Mouse (Mus musculus) embryonic fibroblast, embryonic 13.5 days (primary cell): ENCODE measurements around the gene Lck.

Experiments
- CTCF ChIP-seq: IDR thresholded peaks from 2 replicates; pipeline ENCODE4 v1.5.1; 2011; ENCODE audit warnings: mild to moderate bottlenecking, control low read depth, low read length, moderate library complexity, borderline replicate concordance; ENCODE audit not compliant: insufficient read depth
- POLR2A ChIP-seq: IDR thresholded peaks from 2 replicates; pipeline ENCODE4 v1.6.1; 2011; ENCODE audit warnings: low read depth, mild to moderate bottlenecking, control low read depth, low read length, moderate library complexity

DNA sequence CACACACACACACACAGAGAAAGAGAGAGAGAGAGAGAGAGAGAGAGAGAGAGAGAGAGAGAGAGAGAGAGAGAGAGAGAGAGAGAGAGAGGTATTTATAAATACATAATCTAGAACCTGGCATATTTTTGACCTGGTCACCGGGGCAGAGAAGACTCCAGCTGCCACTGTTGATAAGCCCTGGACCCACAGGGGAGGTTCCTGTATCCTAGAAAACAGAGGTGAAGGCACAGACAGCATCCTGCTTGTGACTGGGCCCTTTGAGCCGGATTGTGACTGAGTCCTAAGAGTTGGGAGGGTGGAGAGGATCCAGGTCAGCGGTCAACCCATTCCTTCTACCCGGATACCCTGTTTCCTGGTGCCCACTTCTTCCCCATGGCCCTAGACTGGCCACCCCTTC lies 15.4 kb upstream of the Lck start:
- TF ChIP-seq CTCF (no peak), POLR2A (no peak)
